Mouse (Mus musculus) lung, adult 2 months (tissue): ENCODE measurements around the gene Gabra5.

Source experiments
- CTCF ChIP-seq: fragments of 200-500 bp; IDR thresholded peaks from 2 replicates; pipeline ENCODE4 v1.5.1; 2011; ENCODE audit warnings: mild to moderate bottlenecking, low read length, control low read depth; ENCODE audit not compliant: insufficient read depth
- POLR2A ChIP-seq: fragments of 200-500 bp; IDR thresholded peaks from 2 replicates; pipeline ENCODE4 v1.6.1; 2011; ENCODE audit warnings: low read depth, mild to moderate bottlenecking, control low read depth, low read length, borderline replicate concordance; ENCODE audit errors: extremely low read depth

DNA sequence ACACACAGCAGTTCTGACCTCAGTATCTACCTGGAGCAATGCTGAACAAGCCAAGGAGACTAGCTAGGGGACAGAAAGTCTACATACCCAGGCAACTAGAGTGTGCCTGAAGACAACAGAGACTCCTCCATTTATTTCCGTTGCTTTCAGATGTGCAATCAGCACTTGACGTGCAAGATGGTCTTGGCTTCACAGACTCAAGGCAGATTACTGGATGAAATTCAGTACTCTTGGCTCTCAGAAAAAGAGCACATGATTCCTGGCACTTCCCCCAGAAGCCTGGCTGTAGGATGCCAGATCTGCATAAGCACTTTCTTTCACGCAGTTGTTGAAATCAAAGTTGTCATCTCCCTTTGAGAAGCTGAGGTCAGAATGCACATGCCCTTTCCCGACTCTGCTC lies 18.1 kb downstream of the Gabra5 start:
- TF ChIP-seq CTCF (no peak), POLR2A (no peak)
